ENCODE assay signal across 9 mouse cellular contexts in the genomic region with DNA sequence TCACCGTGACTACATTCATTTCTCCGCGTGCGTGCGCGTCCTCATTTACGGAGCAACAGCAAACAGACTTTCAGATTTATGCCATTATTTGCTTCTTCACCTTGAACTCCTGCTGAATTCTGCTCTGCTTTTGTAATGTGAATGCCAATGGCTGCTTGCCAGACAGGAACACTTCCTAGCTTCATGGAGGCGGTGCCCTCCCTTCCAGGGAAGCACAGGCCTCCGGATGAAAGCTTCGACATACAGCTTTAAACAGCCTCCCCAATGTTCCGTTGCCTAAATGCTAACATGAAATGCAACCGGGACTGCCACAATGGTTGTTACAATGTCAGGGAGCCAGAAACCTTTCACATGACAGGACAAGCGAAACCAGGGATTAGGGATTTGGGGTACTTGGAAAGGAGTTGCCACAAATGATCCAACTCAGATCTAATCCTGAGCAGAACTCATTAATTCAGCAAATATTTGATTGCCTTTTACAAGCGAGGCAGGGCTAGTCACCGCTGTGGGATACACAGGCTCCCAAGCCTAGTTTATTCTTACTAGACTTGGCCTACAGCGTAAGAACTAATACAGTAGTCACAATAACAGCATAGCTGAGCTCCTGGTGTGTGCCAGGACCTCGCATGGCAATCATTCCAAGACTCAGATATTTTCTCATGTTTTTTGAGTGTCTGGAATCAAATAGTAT.
A peak's percentile ranks its signal among the peaks of the same experiment; 100 is the strongest.
DNase-seq lines count a peak whose midpoint lies in the region; ATAC-seq lines count a peak whose summit lies in the region.
"Had no signal": no experiment of that assay in that cellular context is flagged by ENCODE, and none has a peak within 500 bp of the region (broad histone marks: within the 10 kb centered on the region; RNA-seq: fewer than 3 reads in every experiment).

No protein-coding gene starts in this region.

- H3K27me3 ChIP-seq in hindbrain, embryonic 12.5 days = no peaks in the 10 kb centered on the region
- no peaks in the 10 kb centered on the region for H3K27me3 ChIP-seq in hindbrain, embryonic 11.5 days (ENCODE audit: control insufficient read depth, insufficient read depth, low read length)
- H3K27me3 ChIP-seq in hindbrain, embryonic 14.5 days (ENCODE audit: control insufficient read depth, insufficient read depth, low read length) = no peaks in the 10 kb centered on the region
- H3K27me3 ChIP-seq in midbrain, embryonic 11.5 days (ENCODE audit: control insufficient read depth, insufficient read depth, low read length) = no peaks in the 10 kb centered on the region

- no peak overlapping the region for H3K9ac ChIP-seq in hindbrain, embryonic 12.5 days
- no peak overlapping the region for H3K9ac ChIP-seq in hindbrain, embryonic 11.5 days (ENCODE audit: low read depth, low read length)
- no peak overlapping the region for H3K9ac ChIP-seq in hindbrain, embryonic 14.5 days
- H3K9ac ChIP-seq in midbrain, embryonic 11.5 days (ENCODE audit: low read length) = no peak overlapping the region

- H3K9me3 ChIP-seq in hindbrain, embryonic 12.5 days (replicated peaks) = no peaks in the 10 kb centered on the region
- no peaks in the 10 kb centered on the region for H3K9me3 ChIP-seq in hindbrain, embryonic 11.5 days (ENCODE audit: control insufficient read depth, low read length)
- H3K9me3 ChIP-seq in hindbrain, embryonic 14.5 days (ENCODE audit: control insufficient read depth, low read length) = no peaks in the 10 kb centered on the region
- no peaks in the 10 kb centered on the region for H3K9me3 ChIP-seq in midbrain, embryonic 11.5 days (ENCODE audit: control insufficient read depth, low read length)

- DNase-seq in hindbrain, embryonic 11.5 days (ENCODE audit: low spot score) = no peak
- DNase-seq in adrenal gland, postnatal 36 days = peak; percentile 57 to 67
- DNase-seq in hindbrain, embryonic 14.5 days (ENCODE audit: low spot score) = peak; percentile 59
- DNase-seq in midbrain, embryonic 11.5 days (ENCODE audit: low spot score, missing footprints) = peak; percentile 85
- DNase-seq in left cerebral cortex, adult 8-10 months (ENCODE audit: low spot score in 2 of 2) = no peak
- DNase-seq in spleen, postnatal 10 days (ENCODE audit: low spot score in 2 of 2) = no peak
- no peak for DNase-seq in gastrocnemius, postnatal 14 days
- DNase-seq: layer of hippocampus, adult 9-11 months had no signal

- no peak overlapping the region for H3K4me2 ChIP-seq in hindbrain, embryonic 12.5 days (replicated peaks)
- no peak overlapping the region for H3K4me2 ChIP-seq in hindbrain, embryonic 11.5 days (replicated peaks; ENCODE audit: low read depth, low read length)
- no peak overlapping the region for H3K4me2 ChIP-seq in hindbrain, embryonic 14.5 days (replicated peaks)
- no peak overlapping the region for H3K4me2 ChIP-seq in midbrain, embryonic 11.5 days

- H3K4me1 ChIP-seq in hindbrain, embryonic 12.5 days = peaks cover 13% of the 10 kb centered on the region
- no peaks in the 10 kb centered on the region for H3K4me1 ChIP-seq in hindbrain, embryonic 11.5 days (replicated peaks; ENCODE audit: control insufficient read depth, insufficient read depth, low read length)
- H3K4me1 ChIP-seq in hindbrain, embryonic 14.5 days (replicated peaks; ENCODE audit: control insufficient read depth, insufficient read depth, low read length) = peaks cover 14% of the 10 kb centered on the region
- H3K4me1 ChIP-seq in midbrain, embryonic 11.5 days (ENCODE audit: control insufficient read depth, insufficient read depth, low read length) = peaks cover 3% of the 10 kb centered on the region

- 0 out of 2 replicates have a peak overlapping the region, but pooled peaks have one; percentile 30 for H3K27ac ChIP-seq in hindbrain, embryonic 12.5 days
- H3K27ac ChIP-seq in hindbrain, embryonic 11.5 days (ENCODE audit: low read depth, low read length) = no peak overlapping the region
- H3K27ac ChIP-seq in hindbrain, embryonic 14.5 days = peak overlapping the region; percentile 33
- no peak overlapping the region for H3K27ac ChIP-seq in midbrain, embryonic 11.5 days (ENCODE audit: low read depth, low read length)

- H3K36me3 ChIP-seq in hindbrain, embryonic 12.5 days = no peaks in the 10 kb centered on the region
- H3K36me3 ChIP-seq in hindbrain, embryonic 11.5 days (ENCODE audit: control insufficient read depth, insufficient read depth, low read length) = no peaks in the 10 kb centered on the region
- no peaks in the 10 kb centered on the region for H3K36me3 ChIP-seq in hindbrain, embryonic 14.5 days (replicated peaks; ENCODE audit: control insufficient read depth, insufficient read depth)
- no peaks in the 10 kb centered on the region for H3K36me3 ChIP-seq in midbrain, embryonic 11.5 days (ENCODE audit: control insufficient read depth, insufficient read depth, low read length)

- H3K4me3 ChIP-seq in hindbrain, embryonic 12.5 days = no peak overlapping the region
- no peak overlapping the region for H3K4me3 ChIP-seq in hindbrain, embryonic 11.5 days (ENCODE audit: low read depth, low read length)
- no peak overlapping the region for H3K4me3 ChIP-seq in hindbrain, embryonic 14.5 days (replicated peaks; ENCODE audit: low read length)
- H3K4me3 ChIP-seq in midbrain, embryonic 11.5 days (ENCODE audit: low read depth, low read length) = no peak overlapping the region

- 72% methylated on average over 17 of the region's 17 CpGs for WGBS in hindbrain, embryonic 12.5 days
- 86% methylated on average over 17 of the region's 17 CpGs for WGBS in hindbrain, embryonic 11.5 days
- WGBS in hindbrain, embryonic 14.5 days = 49% methylated on average over 17 of the region's 17 CpGs
- WGBS in midbrain, embryonic 11.5 days = 73% methylated on average over 17 of the region's 17 CpGs

- intact Hi-C loops in gastrocnemius, postnatal 14 days (cut with DNase I; ENCODE audit: low total_unique reads) = no loop called here

- peak; percentile 55 for ATAC-seq in hindbrain, embryonic 12.5 days (ENCODE audit: low FRiP score)
- no peak for ATAC-seq in hindbrain, embryonic 11.5 days (ENCODE audit: low FRiP score)
- peak; percentile 43; the same call in 1 of the 2 replicates for ATAC-seq in hindbrain, embryonic 14.5 days (ENCODE audit: low FRiP score)
- ATAC-seq in midbrain, embryonic 11.5 days (ENCODE audit: low FRiP score) = no peak

Comparison
In these comparisons a context has a peak if more than half of its experiments do, and no peak if none do; other contexts are left out.
1. ATAC-seq: peak in hindbrain, embryonic 12.5 days (single experiment) and hindbrain, embryonic 14.5 days (single experiment); none in hindbrain, embryonic 11.5 days (single experiment) and midbrain, embryonic 11.5 days (single experiment).
2. H3K27ac ChIP-seq: peak in hindbrain, embryonic 12.5 days (single experiment) and hindbrain, embryonic 14.5 days (single experiment); none in hindbrain, embryonic 11.5 days (single experiment) and midbrain, embryonic 11.5 days (single experiment).
3. DNase-seq: peak in adrenal gland, postnatal 36 days (2 of 2), hindbrain, embryonic 14.5 days (single experiment) and midbrain, embryonic 11.5 days (single experiment); none in hindbrain, embryonic 11.5 days (single experiment), left cerebral cortex, adult 8-10 months (0 of 2), spleen, postnatal 10 days (0 of 2) and gastrocnemius, postnatal 14 days (single experiment).